Mouse (Mus musculus) midbrain, embryonic 12.5 days (tissue): ENCODE results near the gene Il1rl2. TPM values are rescaled to one million over a fixed set of nuclear protein-coding genes. Genes with fewer than 3 reads are reported as not detected.

Experiments
- ATAC-seq: fragments of 200-750 bp; cut with Nextera tagmentation; 2 replicates; pipeline ENCODE4 v1.8.0; 2017; ENCODE audit warnings: low read depth, moderate TSS enrichment, moderate library complexity; ENCODE audit not compliant: low FRiP score
- H3K27ac ChIP-seq: fragments of 300-500 bp; sonication (generic); replicated peaks from 2 replicates; pipeline ENCODE4 v1.5.1; 2016; ENCODE audit warnings: mild to moderate bottlenecking
- H3K27me3 ChIP-seq: fragments of 300-500 bp; sonication (generic); 2 replicates; pipeline ENCODE4 v1.6.1; 2016; ENCODE audit warnings: mild to moderate bottlenecking
- H3K36me3 ChIP-seq: fragments of 300-500 bp; sonication (generic); 2 replicates; pipeline ENCODE4 v1.6.1; 2016
- H3K4me1 ChIP-seq: fragments of 300-500 bp; sonication (generic); 2 replicates; pipeline ENCODE4 v1.6.1; 2016
- H3K4me2 ChIP-seq: fragments of 300-500 bp; sonication (generic); replicated peaks from 2 replicates; pipeline ENCODE4 v1.6.1; 2016; ENCODE audit warnings: mild to moderate bottlenecking, moderate library complexity
- H3K4me3 ChIP-seq: fragments of 300-500 bp; sonication (generic); 2 replicates; pipeline ENCODE4 v1.5.1; 2016; ENCODE audit warnings: mild to moderate bottlenecking
- H3K9ac ChIP-seq: fragments of 300-500 bp; sonication (generic); replicated peaks from 2 replicates; pipeline ENCODE4 v1.6.1; 2016; ENCODE audit warnings: mild to moderate bottlenecking, moderate library complexity
- H3K9me3 ChIP-seq: fragments of 300-500 bp; sonication (generic); 2 replicates; pipeline ENCODE4 v1.6.1; 2016; ENCODE audit warnings: mild to moderate bottlenecking
- WGBS: fragments of 180-500 bp; shearing (Covaris S2); methylation state at CpG from one replicate; pipeline ENCODE4 v1.1.7; 2016; 5-methylcytosine and 5-hydroxymethylcytosine counted together
- polyA plus RNA-seq: library from polyadenylated mRNA; unstranded; fragments of >200 nt; fragmentation: Nextera tagmentation; extraction: Ambion mirVana; gene quantifications from 2 replicates; pipeline ENCODE4 v1.2.1, GENCODE M21; 2016

Il1rl2 gene
- 1.6 and 1.7 TPM in 2 replicates for polyA plus RNA-seq

DNA sequence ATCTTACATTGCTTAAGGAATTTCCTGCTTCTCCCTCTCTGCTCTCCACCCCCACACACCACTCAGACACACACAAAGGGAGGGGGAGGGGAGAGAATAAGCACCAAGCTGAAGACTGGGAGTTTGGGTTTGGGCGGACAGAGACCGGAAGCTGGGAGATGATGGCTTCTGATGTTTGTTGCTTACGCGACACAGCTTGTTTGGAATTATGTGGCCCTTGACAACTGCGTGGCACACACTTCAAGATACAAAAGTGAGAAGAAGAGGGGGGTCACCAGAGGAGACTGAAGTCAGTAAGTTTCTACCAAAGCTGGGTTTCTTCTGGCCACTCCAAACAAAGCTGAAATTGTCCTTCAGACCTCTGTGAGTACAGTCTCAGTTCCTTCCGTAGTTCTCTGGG lies at the start of gene Il1rl2:
Gene Il1rl2, plus strand, starts transcription at position 154 of the 400 bp plus-strand sequence.
- H3K9me3 ChIP-seq = no peaks in the 10 kb centered on the region
- 45% methylated on average over 6 of the region's 6 CpGs for whole genome bisulfite sequencing
- H3K4me2 ChIP-seq = peak within 1 kb of the TSS; percentile 71
- no peak for ATAC-seq
- peaks cover 11% of the 10 kb centered on the region for H3K4me1 ChIP-seq
- H3K27ac ChIP-seq = no peak within 1 kb of the TSS
- H3K27me3 ChIP-seq = peaks cover 45% of the 10 kb centered on the region
- H3K9ac ChIP-seq = no peak within 1 kb of the TSS
- H3K36me3 ChIP-seq = no peaks in the 10 kb centered on the region
- H3K4me3 ChIP-seq = peak within 1 kb of the TSS; percentile 41

DNA sequence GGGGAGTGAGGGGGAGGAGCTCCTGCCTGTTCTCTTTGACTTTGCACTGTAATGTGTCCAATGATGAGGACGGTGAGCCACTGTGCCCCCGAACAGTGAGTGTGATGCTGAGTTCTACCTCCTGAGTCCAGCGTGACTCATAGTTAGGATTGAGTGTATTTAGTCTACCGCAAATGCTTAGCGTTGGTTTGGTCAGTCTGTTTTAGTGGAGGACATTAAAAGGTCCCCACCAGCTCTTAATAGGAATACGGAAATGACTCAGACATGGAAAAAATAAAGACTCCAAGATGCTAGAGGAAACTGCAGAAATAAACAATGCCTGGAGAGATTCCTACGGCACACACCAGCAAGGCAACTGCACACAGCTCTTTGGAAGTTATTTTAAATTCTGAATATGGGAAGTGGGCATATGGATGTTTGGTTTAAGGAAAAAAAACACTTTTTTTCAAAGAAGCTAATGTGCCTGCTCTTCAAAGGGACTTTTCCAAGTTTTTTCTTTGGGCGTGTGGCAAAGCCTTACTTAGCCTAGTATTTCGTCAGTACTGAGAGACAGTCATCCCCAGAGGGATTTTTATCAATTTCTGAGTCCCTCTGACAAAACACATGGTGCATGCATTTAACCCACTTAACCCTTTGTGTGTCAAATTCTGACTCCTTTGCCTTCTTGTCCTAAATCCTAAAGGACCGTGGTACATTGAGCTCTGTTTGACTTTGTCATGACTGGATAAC lies 49.0 kb upstream of the Il1rl2 start:
- H3K27ac ChIP-seq = no peak overlapping the region
- no peaks in the 10 kb centered on the region for H3K4me1 ChIP-seq
- no peak overlapping the region for H3K4me3 ChIP-seq
- no peaks in the 10 kb centered on the region for H3K9me3 ChIP-seq
- H3K27me3 ChIP-seq = no peaks in the 10 kb centered on the region
- WGBS = 85% methylated on average over 10 of the region's 10 CpGs
- no peaks in the 10 kb centered on the region for H3K36me3 ChIP-seq
- H3K9ac ChIP-seq = no peak overlapping the region
- H3K4me2 ChIP-seq = no peak overlapping the region
- no peak for ATAC-seq

DNA sequence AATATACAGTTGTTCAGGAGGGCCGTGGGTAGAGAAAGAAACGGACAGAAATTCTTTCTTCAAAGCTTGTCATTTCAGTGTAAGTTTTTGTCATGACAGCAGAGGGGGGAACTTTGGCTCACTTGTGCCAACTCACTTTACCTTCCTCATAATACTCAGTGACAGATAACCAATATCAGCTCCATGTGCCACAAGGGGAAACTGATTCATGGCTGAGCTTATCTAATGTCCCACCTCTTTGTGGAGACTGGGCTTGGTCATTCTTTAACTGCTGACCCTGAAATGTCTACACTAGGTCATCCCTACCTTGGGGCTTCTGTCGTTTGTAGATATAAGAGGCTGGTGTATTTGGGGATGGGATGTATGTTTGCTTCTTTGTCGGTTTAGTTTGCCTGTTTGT lies 46.5 kb upstream of the Il1rl2 start:
- H3K4me2 ChIP-seq = no peak overlapping the region
- no peak overlapping the region for H3K9ac ChIP-seq
- no peaks in the 10 kb centered on the region for H3K4me1 ChIP-seq
- no peak overlapping the region for H3K4me3 ChIP-seq
- WGBS = 91% methylated on average over 4 of the region's 4 CpGs
- ATAC-seq = no peak
- H3K27ac ChIP-seq = no peak overlapping the region
- H3K36me3 ChIP-seq = no peaks in the 10 kb centered on the region
- H3K27me3 ChIP-seq = no peaks in the 10 kb centered on the region
- H3K9me3 ChIP-seq = no peaks in the 10 kb centered on the region

DNA sequence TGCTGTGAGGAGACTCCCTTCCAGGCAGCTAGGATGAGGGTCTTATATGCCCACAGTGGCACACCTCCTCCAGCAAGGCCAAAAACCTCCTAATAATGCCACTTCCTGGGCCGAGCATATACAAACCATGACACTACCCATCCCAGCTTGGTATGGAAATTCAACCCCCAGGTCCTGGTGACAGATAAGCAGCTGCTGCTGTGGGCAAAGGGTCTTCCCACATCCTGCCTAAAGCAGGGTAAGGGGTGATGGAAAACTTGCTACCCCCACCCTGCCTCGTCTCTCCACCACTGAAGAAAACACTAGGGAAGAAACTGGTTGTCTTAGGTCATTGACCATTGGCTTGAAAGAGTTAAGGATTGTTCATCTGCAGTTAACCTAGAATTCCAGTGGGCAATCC lies 45.7 kb upstream of the Il1rl2 start:
- Histone ChIP-seq H3K9ac (no peak overlapping the region), H3K27ac (no peak overlapping the region), H3K36me3 (no peaks in the 10 kb centered on the region), H3K27me3 (no peaks in the 10 kb centered on the region), H3K4me1 (no peaks in the 10 kb centered on the region), H3K9me3 (no peaks in the 10 kb centered on the region), H3K4me3 (no peak overlapping the region), H3K4me2 (no peak overlapping the region)
- WGBS = 80% methylated on average over 2 of the region's 2 CpGs
- ATAC-seq = no peak

DNA sequence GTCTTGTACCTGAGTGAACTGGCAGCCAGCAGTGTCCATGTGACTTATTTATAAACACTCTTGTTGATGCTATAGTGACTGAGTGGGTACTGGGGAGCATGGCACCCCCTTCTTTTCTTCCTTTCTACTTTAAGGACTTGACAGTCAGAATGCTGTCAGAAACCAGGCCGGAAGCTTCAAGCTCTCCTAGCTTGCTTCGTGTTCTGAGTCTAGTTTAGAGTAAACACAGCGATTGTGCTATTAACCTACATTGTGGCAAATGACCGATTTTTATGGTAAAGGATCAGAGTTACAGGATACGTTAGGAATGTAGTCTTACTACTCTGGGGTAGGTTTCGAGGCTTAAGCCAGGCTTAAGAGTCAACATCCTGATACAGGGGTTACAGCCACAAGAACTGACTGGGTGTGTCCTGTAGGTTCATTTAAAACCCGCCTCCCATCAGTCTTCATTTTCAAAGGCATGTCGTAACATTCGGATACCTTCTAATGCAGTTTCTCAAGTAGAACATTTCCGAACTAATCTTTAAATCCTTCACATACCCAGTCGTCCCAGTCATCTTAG lies 45.1 kb upstream of the Il1rl2 start:
- H3K4me2 ChIP-seq = no peak overlapping the region
- no peaks in the 10 kb centered on the region for H3K27me3 ChIP-seq
- no peak for ATAC-seq
- no peaks in the 10 kb centered on the region for H3K9me3 ChIP-seq
- whole genome bisulfite sequencing = 91% methylated on average over 11 of the region's 11 CpGs
- no peak overlapping the region for H3K9ac ChIP-seq
- H3K4me1 ChIP-seq = no peaks in the 10 kb centered on the region
- no peak overlapping the region for H3K27ac ChIP-seq
- H3K4me3 ChIP-seq = no peak overlapping the region
- no peaks in the 10 kb centered on the region for H3K36me3 ChIP-seq

DNA sequence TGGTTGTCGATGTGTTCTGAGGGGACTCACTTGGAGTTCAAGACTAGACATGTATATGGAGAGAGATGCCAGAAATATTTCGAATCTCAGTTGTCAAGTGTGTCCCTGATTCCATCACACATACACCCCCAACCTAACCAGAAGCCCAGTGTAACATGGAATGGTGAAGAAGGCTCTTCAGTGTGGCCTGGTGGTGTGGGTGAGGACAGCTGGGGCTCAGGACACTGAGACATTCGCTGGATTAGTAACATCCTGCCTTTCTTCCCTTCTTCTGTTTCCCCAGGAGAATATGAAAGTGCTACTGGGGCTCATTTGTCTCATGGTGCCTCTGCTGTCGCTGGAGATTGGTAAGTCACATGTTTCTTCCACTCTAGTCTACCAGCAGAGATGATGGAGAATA lies 42.5 kb upstream of the Il1rl2 start:
- H3K4me1 ChIP-seq = no peaks in the 10 kb centered on the region
- no peak overlapping the region for H3K4me2 ChIP-seq
- H3K36me3 ChIP-seq = no peaks in the 10 kb centered on the region
- no peak overlapping the region for H3K9ac ChIP-seq
- no peak overlapping the region for H3K4me3 ChIP-seq
- no peaks in the 10 kb centered on the region for H3K9me3 ChIP-seq
- H3K27ac ChIP-seq = no peak overlapping the region
- no peak for ATAC-seq
- no peaks in the 10 kb centered on the region for H3K27me3 ChIP-seq
- WGBS = 80% methylated on average over 4 of the region's 4 CpGs

DNA sequence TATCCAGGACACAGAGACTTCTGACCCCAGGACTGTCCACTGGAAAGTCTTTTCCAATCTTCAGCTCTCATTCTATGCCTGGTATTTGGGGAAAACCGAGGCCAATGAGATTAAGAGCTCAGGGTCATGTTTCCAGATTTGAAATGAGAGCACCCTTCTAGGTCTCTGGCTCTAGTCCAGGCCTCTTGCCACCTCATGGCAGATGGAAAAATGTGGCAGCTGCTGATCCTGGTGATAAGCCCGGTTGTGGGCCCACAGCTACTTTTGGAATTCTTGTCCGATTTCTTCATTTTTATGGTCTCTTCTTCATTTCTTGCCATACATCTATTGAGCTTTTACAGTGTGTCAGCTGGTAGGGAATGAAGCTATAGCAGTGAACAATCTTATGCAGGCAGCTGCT lies 42.0 kb upstream of the Il1rl2 start:
- no peak overlapping the region for H3K4me3 ChIP-seq
- H3K4me2 ChIP-seq = no peak overlapping the region
- H3K27me3 ChIP-seq = no peaks in the 10 kb centered on the region
- no peaks in the 10 kb centered on the region for H3K36me3 ChIP-seq
- no peak for ATAC-seq
- H3K27ac ChIP-seq = no peak overlapping the region
- 78% methylated on average over 3 of the region's 3 CpGs for WGBS
- H3K9ac ChIP-seq = no peak overlapping the region
- no peaks in the 10 kb centered on the region for H3K9me3 ChIP-seq
- H3K4me1 ChIP-seq = no peaks in the 10 kb centered on the region

DNA sequence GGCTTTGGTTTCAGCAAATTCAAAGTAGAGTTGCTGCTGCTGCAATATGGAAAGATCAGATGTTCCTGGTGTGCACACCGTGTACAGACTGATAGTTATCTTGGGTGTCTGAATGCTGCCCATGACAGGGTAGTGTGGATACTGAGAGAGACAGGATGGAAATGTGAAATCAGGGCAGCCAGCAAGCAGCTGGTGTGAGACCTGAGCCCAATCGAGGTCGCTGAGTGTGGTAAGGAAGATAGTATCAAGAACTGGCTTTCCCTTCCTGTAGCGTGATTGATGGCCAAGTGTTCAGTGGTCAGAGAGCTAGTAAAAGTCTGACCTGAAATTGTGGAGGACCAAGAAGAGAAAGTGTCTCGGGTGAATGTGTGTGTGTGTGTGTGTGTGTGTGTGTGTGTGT lies 40.4 kb upstream of the Il1rl2 start:
- Histone ChIP-seq H3K9me3 (no peaks in the 10 kb centered on the region), H3K27me3 (no peaks in the 10 kb centered on the region), H3K4me2 (no peak overlapping the region), H3K4me1 (no peaks in the 10 kb centered on the region), H3K4me3 (no peak overlapping the region), H3K36me3 (no peaks in the 10 kb centered on the region), H3K9ac (no peak overlapping the region), H3K27ac (no peak overlapping the region)
- ATAC-seq = no peak
- WGBS = 91% methylated on average over 4 of the region's 5 CpGs

DNA sequence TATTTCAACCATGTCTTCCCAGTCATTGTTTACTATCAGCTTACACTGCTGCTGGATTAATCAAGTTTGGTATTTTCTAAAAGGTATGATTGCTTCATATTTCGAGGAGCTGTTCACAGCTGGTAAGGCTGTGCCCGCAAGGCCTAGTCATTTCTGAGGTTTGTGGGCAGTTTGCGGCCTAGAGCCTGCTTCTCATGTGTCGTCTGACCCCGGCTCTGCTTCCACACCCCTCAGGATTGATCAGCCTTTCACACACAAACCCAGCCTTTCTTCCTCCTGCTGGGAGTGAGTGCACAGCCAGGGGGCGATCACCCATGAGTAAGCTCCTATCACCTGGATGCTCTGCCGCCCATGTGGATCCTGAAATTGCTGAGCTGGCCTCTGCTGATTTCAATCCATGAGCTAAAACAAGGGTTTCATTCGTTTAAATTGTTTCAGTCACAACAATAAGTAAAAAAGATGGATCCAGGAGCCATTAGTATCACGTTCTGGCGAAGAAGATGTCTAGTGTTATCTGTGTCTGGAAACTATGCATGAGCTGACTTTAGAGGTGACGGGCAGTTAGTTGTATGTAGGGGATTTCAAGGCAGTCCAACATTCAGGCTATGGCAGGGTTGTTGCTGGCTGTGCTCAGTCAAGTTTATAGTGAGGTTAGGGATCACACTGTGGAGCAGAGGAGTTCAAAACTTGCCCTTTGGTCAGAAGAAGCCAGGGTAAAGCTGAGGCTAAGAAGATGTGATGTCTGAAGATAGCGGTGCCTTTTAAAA lies 33.7 kb upstream of the Il1rl2 start:
- Histone ChIP-seq H3K9ac (no peak overlapping the region), H3K4me2 (no peak overlapping the region), H3K4me3 (no peak overlapping the region), H3K36me3 (no peaks in the 10 kb centered on the region), H3K27me3 (no peaks in the 10 kb centered on the region), H3K4me1 (no peaks in the 10 kb centered on the region), H3K27ac (no peak overlapping the region), H3K9me3 (no peaks in the 10 kb centered on the region)
- 77% methylated on average over 12 of the region's 12 CpGs for WGBS
- ATAC-seq = no peak

DNA sequence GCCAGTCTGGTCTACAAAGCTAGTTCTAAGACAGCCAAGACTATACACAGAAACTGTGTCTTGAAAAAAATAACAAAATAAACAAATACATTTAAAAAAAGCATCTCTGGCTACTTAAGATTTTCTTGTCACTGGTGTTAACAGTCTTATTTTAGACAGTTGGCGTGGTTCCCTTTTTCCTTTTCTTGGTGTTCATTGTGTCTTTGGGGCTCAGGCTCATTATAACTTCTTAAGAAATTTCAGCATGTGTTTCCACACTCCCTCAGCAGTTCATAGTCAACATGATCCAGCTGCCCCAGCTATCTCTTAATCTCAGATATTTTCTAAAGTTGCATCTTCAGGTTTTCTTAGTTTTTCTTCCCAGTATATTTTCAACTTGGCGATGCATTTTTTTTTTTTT lies 32.2 kb upstream of the Il1rl2 start:
- no peaks in the 10 kb centered on the region for H3K4me1 ChIP-seq
- H3K27ac ChIP-seq = no peak overlapping the region
- no peak overlapping the region for H3K4me3 ChIP-seq
- no peaks in the 10 kb centered on the region for H3K9me3 ChIP-seq
- no peaks in the 10 kb centered on the region for H3K27me3 ChIP-seq
- no peak overlapping the region for H3K9ac ChIP-seq
- WGBS = 96% methylated on average over 2 of the region's 2 CpGs
- no peaks in the 10 kb centered on the region for H3K36me3 ChIP-seq
- ATAC-seq = no peak
- H3K4me2 ChIP-seq = no peak overlapping the region

DNA sequence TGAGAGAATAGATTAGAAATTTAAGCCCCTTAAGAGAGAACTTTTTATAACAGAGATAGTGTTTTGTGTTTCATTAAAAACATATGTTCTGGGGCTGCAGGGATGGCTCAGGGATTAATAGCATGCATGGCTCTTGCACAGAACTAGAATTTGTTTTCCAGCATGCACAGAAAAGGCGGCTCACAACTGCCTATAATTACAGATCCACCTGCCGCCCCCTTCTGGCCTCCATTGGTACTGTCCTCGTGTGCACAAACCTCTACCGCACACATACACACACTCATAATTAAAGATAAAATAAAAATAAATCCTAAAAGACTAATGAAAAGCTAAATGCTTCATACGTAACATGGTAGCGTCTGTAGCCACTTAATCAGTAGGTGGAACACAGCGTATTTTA lies 30.5 kb upstream of the Il1rl2 start:
- H3K27ac ChIP-seq = no peak overlapping the region
- no peak overlapping the region for H3K9ac ChIP-seq
- H3K4me2 ChIP-seq = no peak overlapping the region
- no peaks in the 10 kb centered on the region for H3K36me3 ChIP-seq
- no peak for ATAC-seq
- 95% methylated on average over 7 of the region's 7 CpGs for WGBS
- H3K4me1 ChIP-seq = no peaks in the 10 kb centered on the region
- H3K9me3 ChIP-seq = no peaks in the 10 kb centered on the region
- H3K4me3 ChIP-seq = no peak overlapping the region
- H3K27me3 ChIP-seq = no peaks in the 10 kb centered on the region

DNA sequence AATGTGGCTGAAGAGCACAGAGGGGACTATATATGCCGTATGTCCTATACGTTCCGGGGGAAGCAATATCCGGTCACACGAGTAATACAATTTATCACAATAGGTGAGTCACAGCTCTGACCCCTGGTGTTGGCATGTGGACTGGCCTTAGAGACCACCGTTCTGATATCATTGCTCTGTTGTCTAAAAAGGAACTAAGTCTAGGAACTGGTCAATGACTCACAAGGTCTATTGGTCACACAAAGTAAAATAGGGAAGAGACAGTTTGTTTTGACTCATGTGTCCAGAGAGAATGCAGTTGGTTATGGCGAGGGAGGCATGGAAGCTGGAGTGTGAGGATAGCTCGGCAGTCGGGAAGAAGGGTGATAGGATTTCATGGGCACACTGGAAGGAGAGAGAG lies 29.6 kb upstream of the Il1rl2 start:
- no peaks in the 10 kb centered on the region for H3K9me3 ChIP-seq
- no peaks in the 10 kb centered on the region for H3K27me3 ChIP-seq
- no peak overlapping the region for H3K4me2 ChIP-seq
- H3K27ac ChIP-seq = no peak overlapping the region
- WGBS = 95% methylated on average over 9 of the region's 9 CpGs
- H3K4me1 ChIP-seq = no peaks in the 10 kb centered on the region
- no peak for ATAC-seq
- H3K9ac ChIP-seq = no peak overlapping the region
- no peaks in the 10 kb centered on the region for H3K36me3 ChIP-seq
- H3K4me3 ChIP-seq = no peak overlapping the region
